Mouse (Mus musculus) megakaryocyte, embryonic 14.5 days (primary cell): Measurements from ENCODE around the gene Terb2.

Experiments
- FLI1 ChIP-seq: IDR thresholded peaks from 2 replicates; pipeline ENCODE4 v1.6.1; 2012; ENCODE audit warnings: low read length, inconsistent platforms, mixed read lengths
- GATA1 ChIP-seq: IDR thresholded peaks from 3 replicates; pipeline ENCODE4 v1.6.1; 2012; ENCODE audit warnings: mixed read lengths, low read length, inconsistent platforms, borderline replicate concordance

GRCm38 (mm10) chr2:122233759-122234557, 47.9 kb downstream of the Terb2 start:
- TF ChIP-seq GATA1 (no peak), FLI1 (no peak)
